Mouse (Mus musculus) megakaryocyte, embryonic 14.5 days (primary cell): ENCODE results near the gene Teddm2.

Source experiments
- FLI1 ChIP-seq: IDR thresholded peaks from 2 replicates; pipeline ENCODE4 v1.6.1; 2012; ENCODE audit warnings: low read length, inconsistent platforms, mixed read lengths
- GATA1 ChIP-seq: IDR thresholded peaks from 3 replicates; pipeline ENCODE4 v1.6.1; 2012; ENCODE audit warnings: mixed read lengths, low read length, inconsistent platforms, borderline replicate concordance

- TF ChIP-seq GATA1 (no peak), FLI1 (no peak)
These were observed 37.0 kb upstream of the Teddm2 start for GRCm38 (mm10) chr1:153937025-153937424.
